ENCODE assay signal across 12 mouse cellular contexts in the genomic region with DNA sequence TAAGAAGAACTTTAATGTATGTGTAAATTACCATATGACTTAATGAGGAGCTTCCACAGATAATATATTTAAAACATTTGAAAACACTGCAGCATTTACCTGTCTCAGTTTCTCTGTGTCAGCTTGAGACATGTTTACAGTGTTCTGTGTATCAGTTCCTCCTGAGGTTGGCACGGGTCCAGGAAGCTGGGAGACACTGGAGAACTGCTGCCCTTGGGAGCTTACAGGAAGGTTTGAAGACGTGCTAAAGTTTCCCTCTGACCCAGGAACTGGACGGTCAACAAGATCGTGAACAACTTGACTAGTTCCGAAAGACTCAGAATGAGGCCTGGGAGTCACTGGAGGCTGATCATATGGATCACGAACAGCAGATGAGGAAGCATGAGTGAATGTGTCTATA.
A peak's percentile ranks its signal among the peaks of the same experiment; 100 is the strongest.
DNase-seq lines count a peak whose midpoint lies in the region; ATAC-seq lines count a peak whose summit lies in the region.
"Had no signal": no experiment of that assay in that cellular context is flagged by ENCODE, and none has a peak within 500 bp of the region (broad histone marks: within the 10 kb centered on the region; RNA-seq: fewer than 3 reads in every experiment).

No protein-coding gene starts in this region.

- intact Hi-C loops in left cerebral cortex, postnatal 10 days (cut with DNase I), result no loop called here
- intact Hi-C loops in gastrocnemius, postnatal 14 days (cut with DNase I; ENCODE audit: low total_unique reads), result no loop called here

- H3K9ac ChIP-seq in embryonic facial prominence, embryonic 14.5 days (ENCODE audit: low read depth, low read length), result no peak overlapping the region
- H3K9ac ChIP-seq: limb, embryonic 13.5 days had no signal

- no peak overlapping the region for H3K4me2 ChIP-seq in embryonic facial prominence, embryonic 14.5 days (ENCODE audit: low read depth, low read length)
- H3K4me2 ChIP-seq: limb, embryonic 13.5 days had no signal

- H3K4me1 ChIP-seq in embryonic facial prominence, embryonic 14.5 days (ENCODE audit: control insufficient read depth, insufficient read depth, low read length), result no peaks in the 10 kb centered on the region
- H3K4me1 ChIP-seq in embryonic facial prominence, embryonic 10.5 days, result no peaks in the 10 kb centered on the region
- H3K4me1 ChIP-seq: limb, embryonic 13.5 days had no signal

- no peaks in the 10 kb centered on the region for H3K27me3 ChIP-seq in embryonic facial prominence, embryonic 14.5 days (replicated peaks; ENCODE audit: control insufficient read depth, insufficient read depth, low read length)
- H3K27me3 ChIP-seq in embryonic facial prominence, embryonic 10.5 days (replicated peaks; ENCODE audit: low read depth, poor library complexity, severe bottlenecking), result no peaks in the 10 kb centered on the region
- H3K27me3 ChIP-seq: limb, embryonic 13.5 days had no signal

- no peak overlapping the region for H3K4me3 ChIP-seq in embryonic facial prominence, embryonic 14.5 days (ENCODE audit: low read depth, low read length)
- no peak overlapping the region for H3K4me3 ChIP-seq in embryonic facial prominence, embryonic 10.5 days
- H3K4me3 ChIP-seq: limb, embryonic 13.5 days had no signal

- no peak overlapping the region for H3K27ac ChIP-seq in embryonic facial prominence, embryonic 14.5 days (replicated peaks; ENCODE audit: low read depth, low read length)
- no peak overlapping the region for H3K27ac ChIP-seq in embryonic facial prominence, embryonic 10.5 days (replicated peaks)
- H3K27ac ChIP-seq: kidney, postnatal 0 days; limb, embryonic 13.5 days; stomach, postnatal 0 days had no signal

- DNase-seq in embryonic facial prominence, embryonic 14.5 days (ENCODE audit: low spot score), result peak; percentile 46
- no peak for DNase-seq in embryonic facial prominence, embryonic 10.5 days (ENCODE audit: low spot score)
- peak; percentile 9 to 40 for DNase-seq in left cerebral cortex, postnatal 10 days (ENCODE audit: extremely low spot score in 1 of 2, low spot score in 2 of 2)
- no peak for DNase-seq in left cerebral cortex, adult 11 months (ENCODE audit: low spot score)
- DNase-seq in NIH3T3 (ENCODE audit: low read depth), result peak; percentile 16
- DNase-seq in gastrocnemius, postnatal 14 days, result peak; percentile 30
- no peak for DNase-seq in thymus, postnatal 10 days (ENCODE audit: low spot score in 2 of 2)

- peaks cover 75% of the 10 kb centered on the region for H3K36me3 ChIP-seq in embryonic facial prominence, embryonic 14.5 days (ENCODE audit: control insufficient read depth, insufficient read depth, low read length)
- H3K36me3 ChIP-seq in embryonic facial prominence, embryonic 10.5 days (replicated peaks), result peaks cover 73% of the 10 kb centered on the region

- no peak for ATAC-seq in embryonic facial prominence, embryonic 14.5 days (ENCODE audit: low read depth)
- no peak for ATAC-seq in erythroblast, adult 5-6 weeks (replicated peaks; ENCODE audit: low FRiP score, poor library complexity, severe bottlenecking)
- ATAC-seq: CD4-positive, CD25-positive, alpha-beta regulatory T cell, adult 4 months had no signal

- 83% methylated on average over 6 of the region's 6 CpGs for WGBS in embryonic facial prominence, embryonic 14.5 days
- 94% methylated on average over 6 of the region's 6 CpGs for WGBS in embryonic facial prominence, embryonic 10.5 days

- H3K9me3 ChIP-seq in embryonic facial prominence, embryonic 14.5 days (ENCODE audit: control insufficient read depth, low read length), result no peaks in the 10 kb centered on the region
- no peaks in the 10 kb centered on the region for H3K9me3 ChIP-seq in embryonic facial prominence, embryonic 10.5 days
- H3K9me3 ChIP-seq: limb, embryonic 13.5 days had no signal

Comparison
In these comparisons a context has a peak if more than half of its experiments do, and no peak if none do; other contexts are left out.
1. DNase-seq: peak in embryonic facial prominence, embryonic 14.5 days (single experiment), left cerebral cortex, postnatal 10 days (2 of 2), NIH3T3 (single experiment) and gastrocnemius, postnatal 14 days (single experiment); none in embryonic facial prominence, embryonic 10.5 days (single experiment), left cerebral cortex, adult 11 months (single experiment) and thymus, postnatal 10 days (0 of 2).